Mouse (Mus musculus) liver, adult 2 months (tissue): ENCODE data around the gene Cacna1i.

Experiments used
- CTCF ChIP-seq: fragments of 200-500 bp; IDR thresholded peaks from 2 replicates; pipeline ENCODE4 v1.5.1; 2011; ENCODE audit warnings: low read depth, low read length, control low read depth
- POLR2A ChIP-seq: fragments of 200-500 bp; IDR thresholded peaks from 2 replicates; pipeline ENCODE4 v1.6.1; 2011; ENCODE audit warnings: low read length, control low read depth; ENCODE audit not compliant: insufficient read depth; ENCODE audit errors: extremely low read depth

- TF ChIP-seq POLR2A: no peak
- TF ChIP-seq CTCF: no peak
Observed at GRCm38 (mm10) chr15:80335196-80335595, 48.2 kb downstream of the Cacna1i start.
